Mouse (Mus musculus): ENCODE measurements around the gene Fam136a. TPM values are rescaled to one million over a fixed set of nuclear protein-coding genes. Genes with fewer than 3 reads are reported as not detected.
"Not testable (repeated sequence)": the region's sequence is repeated elsewhere in the genome, so short reads cannot be mapped to it uniquely, and the experiment has no call there.

Fam136a gene
- 43.3 and 73.3 TPM in 2 replicates for polyA plus RNA-seq (2012; ENCODE audit: insufficient read depth, insufficient read length, missing spikeins)

DNA sequence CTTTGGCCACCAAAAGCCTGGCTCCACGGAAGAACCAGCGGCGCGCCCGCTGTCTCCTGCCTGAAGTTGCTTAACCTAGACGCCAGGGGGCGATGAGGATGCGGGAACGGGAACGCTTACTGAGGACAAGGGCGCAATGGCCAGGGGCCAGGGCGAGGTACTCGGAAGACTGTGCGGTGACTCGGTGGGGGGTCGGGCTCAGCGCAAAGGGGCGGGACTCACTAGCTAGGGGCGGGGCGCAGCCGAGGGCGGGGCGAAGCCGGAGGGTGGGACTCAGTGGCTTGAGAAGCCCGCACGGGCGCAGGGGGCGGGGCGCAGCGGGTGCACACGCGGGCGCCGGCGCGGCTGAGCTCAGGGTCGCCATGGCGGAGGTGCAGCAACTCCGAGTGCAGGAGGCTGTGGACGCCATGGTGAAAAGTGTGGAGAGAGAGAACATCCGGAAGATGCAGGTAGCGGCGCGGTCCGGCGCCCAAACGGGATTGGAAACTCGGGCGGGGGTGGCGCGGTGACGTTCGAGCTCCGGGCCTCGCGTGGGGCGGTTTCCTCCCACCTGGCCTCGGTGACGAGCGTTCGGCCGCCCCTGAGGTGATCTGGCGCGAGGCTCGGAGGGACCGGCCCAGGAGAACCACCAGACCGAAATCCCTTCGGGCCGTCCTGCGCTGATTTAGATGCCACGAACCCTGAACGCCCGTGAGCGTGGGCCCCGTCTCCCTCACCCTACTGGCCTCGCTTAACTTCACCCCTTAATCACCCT lies at the start of gene Fam136a:
TSS of gene Fam136a (plus strand) at position 276 of the 754 bp plus-strand sequence.
- Histone ChIP-seq H3K4me1 (ENCODE audit: control insufficient read depth, insufficient read depth, insufficient read length, low read length) (no peaks in the 10 kb centered on the region), H3K4me3 (ENCODE audit: insufficient read depth, low read depth, low read length) (peak within 1 kb of the TSS; percentile 76), H3K27ac (replicated peaks; ENCODE audit: low read depth, low read length) (peak within 1 kb of the TSS; percentile 25)

DNA sequence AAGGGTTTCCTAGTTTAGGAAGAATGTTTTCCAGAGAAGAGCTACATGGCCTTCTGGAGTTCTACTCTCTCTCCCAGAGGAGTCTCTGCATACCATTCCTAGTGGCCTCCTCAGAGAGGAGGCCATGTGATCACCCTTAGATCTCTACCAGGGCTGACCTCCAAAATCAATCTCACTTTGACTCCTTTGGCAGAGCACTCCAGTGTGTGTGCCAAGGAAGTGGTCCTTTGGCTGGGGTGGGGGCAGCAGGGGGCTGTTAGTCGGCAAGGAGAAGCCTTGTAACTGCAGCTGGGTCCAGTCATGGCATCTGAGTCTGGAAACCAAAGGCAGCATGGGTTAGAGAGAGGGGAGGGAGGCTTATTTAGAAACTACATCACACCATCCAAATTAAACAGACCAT lies 48.4 kb upstream of the Fam136a start:
- H3K27ac ChIP-seq (replicated peaks; ENCODE audit: low read depth, low read length): no peak overlapping the region
- H3K4me1 ChIP-seq (ENCODE audit: control insufficient read depth, insufficient read depth, insufficient read length, low read length): peaks cover 4% of the 10 kb centered on the region; the same call in 1 of the 2 replicates
- no peak overlapping the region for H3K4me3 ChIP-seq (ENCODE audit: insufficient read depth, low read depth, low read length)

DNA sequence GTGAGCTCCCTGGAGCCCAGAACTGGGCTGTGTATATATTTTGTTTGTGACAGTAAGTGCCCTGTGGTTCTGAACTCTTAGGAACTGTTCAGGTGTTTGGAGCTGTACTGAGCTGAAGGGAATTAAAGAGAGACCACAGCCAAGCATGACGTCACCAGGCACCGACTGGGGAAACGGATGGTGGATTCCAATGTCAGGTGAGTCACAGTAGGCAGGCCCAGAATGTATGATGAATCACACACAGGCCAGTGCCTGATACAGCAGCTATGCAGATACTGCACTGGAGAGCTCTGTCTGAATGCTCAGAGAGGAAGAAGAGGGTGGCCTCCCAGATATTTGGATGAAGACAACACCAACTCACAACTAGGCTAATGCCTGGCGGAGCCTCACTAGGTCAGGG lies 46.6 kb upstream of the Fam136a start:
- H3K27ac ChIP-seq (replicated peaks; ENCODE audit: low read depth, low read length): no peak overlapping the region

DNA sequence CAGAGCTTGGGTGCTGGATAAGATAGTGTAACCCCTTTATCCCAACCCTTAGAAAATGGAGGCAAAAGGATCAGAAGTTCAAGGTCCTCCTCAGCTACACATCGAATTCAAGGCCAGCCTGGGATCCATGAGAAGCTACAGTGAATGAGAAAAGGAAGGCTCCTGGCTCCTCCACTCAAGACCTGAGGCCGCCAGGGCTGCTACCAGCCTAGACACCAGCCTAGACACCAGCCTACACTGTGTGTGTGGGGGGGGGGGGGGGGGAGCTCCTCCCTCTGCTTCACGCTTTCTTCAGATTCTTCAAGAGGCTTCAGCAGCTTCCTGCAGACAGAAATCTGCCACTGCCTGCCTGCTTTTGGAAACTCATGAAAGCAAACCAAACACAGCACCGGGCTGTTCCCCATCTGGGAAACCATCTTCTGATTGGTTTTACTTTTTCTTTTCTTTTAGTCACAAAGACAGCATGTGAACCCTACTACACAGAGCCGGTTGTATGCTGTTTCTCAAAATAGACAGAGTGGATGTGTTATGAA lies 43.3 kb upstream of the Fam136a start:
- H3K4me3 ChIP-seq (ENCODE audit: insufficient read depth, low read depth, low read length): no peak overlapping the region
- no peak overlapping the region for H3K27ac ChIP-seq (replicated peaks; ENCODE audit: low read depth, low read length)
- H3K4me1 ChIP-seq (ENCODE audit: control insufficient read depth, insufficient read depth, insufficient read length, low read length): no peaks in the 10 kb centered on the region

More for the DNA sequence above, 46.6 kb upstream of the Fam136a start:
- peaks cover 2% of the 10 kb centered on the region; the same call in 1 of the 2 replicates for H3K4me1 ChIP-seq (ENCODE audit: control insufficient read depth, insufficient read depth, insufficient read length, low read length)
- no peak overlapping the region for H3K4me3 ChIP-seq (ENCODE audit: insufficient read depth, low read depth, low read length)

DNA sequence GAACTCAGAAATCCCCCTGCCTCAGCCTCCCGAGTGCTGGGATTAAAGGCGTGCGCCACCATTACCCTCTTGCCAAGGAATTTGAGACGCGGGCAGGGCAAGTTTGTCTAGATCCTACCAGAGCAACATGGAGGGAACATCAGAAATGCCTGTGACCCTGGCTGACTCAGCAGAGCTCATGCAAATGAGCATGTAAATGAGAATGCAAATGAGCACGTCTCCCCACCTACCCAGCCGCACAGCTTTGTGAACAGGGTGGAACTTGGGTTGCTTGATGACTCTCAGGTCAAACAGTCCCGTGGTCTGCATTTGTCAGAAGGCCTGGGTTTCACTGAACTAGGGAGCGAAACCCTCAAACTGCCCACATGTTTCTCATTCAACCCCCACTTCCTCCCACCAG lies 42.5 kb upstream of the Fam136a start:
- no peaks in the 10 kb centered on the region for H3K4me1 ChIP-seq (ENCODE audit: control insufficient read depth, insufficient read depth, insufficient read length, low read length)
- H3K27ac ChIP-seq (replicated peaks; ENCODE audit: low read depth, low read length): no peak overlapping the region
- no peak overlapping the region for H3K4me3 ChIP-seq (ENCODE audit: insufficient read depth, low read depth, low read length)

DNA sequence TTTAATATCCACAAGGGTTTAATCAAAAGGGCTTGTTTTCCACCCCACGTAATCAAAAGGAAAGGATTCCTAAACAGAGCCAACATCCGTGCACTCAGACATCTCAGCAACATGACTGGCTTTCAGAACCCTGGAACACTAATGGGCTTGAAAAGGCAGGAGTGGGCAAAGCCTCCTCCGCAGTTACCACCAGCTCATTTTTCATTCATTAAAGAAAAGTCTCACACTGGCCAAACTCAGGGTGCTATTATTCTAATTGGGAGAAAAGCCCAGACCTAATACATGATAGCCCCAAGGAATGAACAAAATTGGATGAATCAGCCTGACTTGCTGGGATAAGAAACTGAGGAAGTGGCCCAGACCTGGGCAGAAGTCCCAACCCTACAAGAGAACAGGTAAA lies 41.0 kb upstream of the Fam136a start:
- H3K27ac ChIP-seq (replicated peaks; ENCODE audit: low read depth, low read length): no peak overlapping the region
- no peaks in the 10 kb centered on the region for H3K4me1 ChIP-seq (ENCODE audit: control insufficient read depth, insufficient read depth, insufficient read length, low read length)
- H3K4me3 ChIP-seq (ENCODE audit: insufficient read depth, low read depth, low read length): no peak overlapping the region

DNA sequence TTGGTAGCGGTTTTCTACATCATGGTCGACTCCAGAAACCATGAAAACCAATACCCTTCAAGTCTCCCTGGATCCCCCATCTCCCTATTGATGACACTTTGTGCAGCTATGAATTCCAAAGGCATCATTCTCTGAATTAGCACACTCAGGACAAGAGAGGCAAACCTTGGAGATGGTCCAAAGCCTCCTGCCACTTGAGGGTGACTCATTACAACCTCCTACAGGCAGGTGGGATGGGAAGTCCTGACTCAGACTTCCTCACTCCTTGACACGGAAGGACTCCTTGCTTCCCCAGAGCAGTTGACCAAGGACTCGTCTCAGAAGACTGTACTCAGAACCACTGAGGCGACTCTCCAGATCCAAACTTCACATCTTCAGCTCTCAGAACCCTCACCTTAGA lies 39.8 kb upstream of the Fam136a start:
- H3K27ac ChIP-seq (replicated peaks; ENCODE audit: low read depth, low read length): no peak overlapping the region
- H3K4me3 ChIP-seq (ENCODE audit: insufficient read depth, low read depth, low read length): no peak overlapping the region
- H3K4me1 ChIP-seq (ENCODE audit: control insufficient read depth, insufficient read depth, insufficient read length, low read length): no peaks in the 10 kb centered on the region

DNA sequence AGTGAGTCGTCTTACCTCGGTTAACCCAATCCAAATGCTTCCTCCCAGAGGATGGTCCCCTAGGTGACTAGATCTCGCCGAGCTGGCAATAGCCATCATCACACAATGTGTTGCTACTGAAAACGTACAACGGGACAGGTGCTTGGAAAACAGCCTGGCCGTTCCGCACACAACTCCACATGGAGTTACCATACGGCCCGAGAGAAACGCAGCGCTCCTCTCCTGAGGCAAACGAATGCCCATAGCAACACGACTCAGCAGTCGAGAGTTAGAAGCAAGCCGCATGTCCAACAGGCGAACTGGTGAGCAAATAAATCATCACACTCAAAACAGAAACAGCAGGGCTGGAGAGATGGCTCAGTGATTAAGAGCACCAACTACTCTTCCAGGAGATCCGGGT lies 38.6 kb upstream of the Fam136a start:
- H3K4me1 ChIP-seq (ENCODE audit: control insufficient read depth, insufficient read depth, insufficient read length, low read length): no peaks in the 10 kb centered on the region
- no peak overlapping the region for H3K27ac ChIP-seq (replicated peaks; ENCODE audit: low read depth, low read length)

DNA sequence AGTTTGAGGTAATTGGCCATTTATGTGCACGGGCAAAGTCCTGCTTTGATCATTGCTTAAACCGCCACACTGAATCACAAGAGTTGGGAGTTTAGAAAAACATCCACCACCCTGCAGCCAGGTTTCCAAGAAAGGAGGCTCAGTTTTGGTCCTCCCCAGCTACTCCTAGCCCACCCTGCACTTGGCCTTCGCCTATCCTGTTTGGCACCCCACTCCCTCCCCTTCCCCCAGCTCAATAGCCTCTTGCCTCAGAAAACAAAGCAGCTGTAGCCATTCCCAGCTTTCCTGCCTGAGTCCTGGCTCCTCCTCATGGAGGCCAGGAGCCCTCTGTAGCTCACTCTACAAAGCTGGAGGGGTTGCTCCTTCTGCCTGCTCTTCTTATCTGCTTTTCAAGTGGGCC lies 37.1 kb upstream of the Fam136a start:
- H3K4me1 ChIP-seq (ENCODE audit: control insufficient read depth, insufficient read depth, insufficient read length, low read length): no peaks in the 10 kb centered on the region
- no peak overlapping the region for H3K4me3 ChIP-seq (ENCODE audit: insufficient read depth, low read depth, low read length)

More for the DNA sequence above, 38.6 kb upstream of the Fam136a start:
- no peak overlapping the region for H3K4me3 ChIP-seq (ENCODE audit: insufficient read depth, low read depth, low read length)

DNA sequence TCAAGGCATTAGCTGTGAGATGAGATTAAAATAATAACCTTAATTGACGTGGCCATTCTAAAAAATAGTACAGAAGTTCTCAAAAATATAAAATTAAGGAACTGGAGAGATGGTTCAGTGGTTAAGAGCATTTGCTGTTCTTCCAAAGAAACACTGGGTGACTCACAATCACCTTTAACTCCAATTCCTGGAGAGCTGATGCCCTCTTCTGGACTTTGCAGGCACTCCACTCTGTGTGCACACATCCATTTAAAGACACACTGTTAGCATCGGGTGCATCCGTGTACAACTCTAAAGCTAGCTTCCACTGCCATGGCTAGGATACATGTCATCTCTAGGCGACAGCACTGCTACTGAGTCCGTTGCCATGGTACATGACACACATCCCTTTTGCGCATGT lies 35.5 kb upstream of the Fam136a start:
- no peak overlapping the region for H3K4me3 ChIP-seq (ENCODE audit: insufficient read depth, low read depth, low read length)
- no peaks in the 10 kb centered on the region for H3K4me1 ChIP-seq (ENCODE audit: control insufficient read depth, insufficient read depth, insufficient read length, low read length)
- H3K27ac ChIP-seq (replicated peaks; ENCODE audit: low read depth, low read length): no peak overlapping the region

More for the DNA sequence above, 37.1 kb upstream of the Fam136a start:
- no peak overlapping the region for H3K27ac ChIP-seq (replicated peaks; ENCODE audit: low read depth, low read length)

DNA sequence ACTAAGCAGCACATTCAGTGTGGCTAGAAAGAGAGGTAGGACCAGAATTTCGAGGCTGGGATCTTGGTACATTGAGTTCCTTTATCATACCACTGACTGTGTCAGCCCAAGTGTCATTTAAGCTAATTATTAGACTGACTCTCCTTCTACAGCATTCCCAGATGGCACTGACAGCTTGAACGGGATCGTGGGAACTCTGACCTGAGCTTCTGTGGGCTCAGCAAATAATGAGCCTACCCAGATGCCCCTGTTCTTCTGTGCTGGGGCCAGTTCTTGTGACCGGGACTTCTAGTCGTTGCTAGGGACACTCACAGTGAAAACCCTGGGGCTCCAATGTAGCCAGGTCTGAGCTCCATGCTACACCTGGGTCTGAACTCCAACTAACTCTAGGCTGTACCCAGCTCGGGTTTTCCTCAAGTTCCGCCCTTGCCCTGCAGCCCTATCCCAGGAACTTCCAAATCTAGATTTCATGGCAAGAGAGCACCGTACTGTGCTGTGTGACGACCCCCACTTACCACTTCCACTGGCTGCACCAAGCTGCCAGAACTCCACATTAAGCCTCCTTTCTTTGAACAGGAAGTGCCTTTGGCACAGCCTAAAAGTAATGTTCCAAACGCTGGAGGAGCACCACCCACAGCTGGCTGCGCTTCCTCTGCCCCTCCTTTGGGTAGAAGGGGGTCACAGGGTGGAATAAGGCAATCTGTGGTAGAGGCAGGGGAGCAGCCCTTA lies 30.2 kb upstream of the Fam136a start:
- H3K27ac ChIP-seq (replicated peaks; ENCODE audit: low read depth, low read length): no peak overlapping the region
- H3K4me3 ChIP-seq (ENCODE audit: insufficient read depth, low read depth, low read length): no peak overlapping the region
- H3K4me1 ChIP-seq (ENCODE audit: control insufficient read depth, insufficient read depth, insufficient read length, low read length): no peaks in the 10 kb centered on the region

DNA sequence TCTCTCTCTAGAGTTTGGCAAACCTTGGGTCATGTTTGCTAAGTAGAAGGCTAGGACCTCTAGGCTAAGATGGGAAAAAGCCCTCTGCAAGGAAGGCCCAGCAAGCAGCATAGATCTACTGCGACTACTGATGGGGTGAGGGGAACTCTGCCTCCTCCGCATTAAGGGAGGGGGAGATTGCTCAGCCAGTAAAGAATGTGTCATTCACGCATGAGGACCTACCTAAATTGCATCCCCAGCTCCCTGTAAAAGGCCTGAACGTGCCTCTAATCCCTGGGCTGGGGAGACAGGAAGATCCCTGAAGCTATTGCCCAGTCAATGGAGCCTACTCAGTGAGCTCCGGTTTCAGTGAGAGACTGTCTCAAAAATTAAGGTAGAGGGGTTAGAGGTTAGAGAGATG lies 29.6 kb upstream of the Fam136a start:
- Histone ChIP-seq H3K4me3 (ENCODE audit: insufficient read depth, low read depth, low read length) (no peak overlapping the region), H3K4me1 (ENCODE audit: control insufficient read depth, insufficient read depth, insufficient read length, low read length) (no peaks in the 10 kb centered on the region), H3K27ac (replicated peaks; ENCODE audit: low read depth, low read length) (no peak overlapping the region)

DNA sequence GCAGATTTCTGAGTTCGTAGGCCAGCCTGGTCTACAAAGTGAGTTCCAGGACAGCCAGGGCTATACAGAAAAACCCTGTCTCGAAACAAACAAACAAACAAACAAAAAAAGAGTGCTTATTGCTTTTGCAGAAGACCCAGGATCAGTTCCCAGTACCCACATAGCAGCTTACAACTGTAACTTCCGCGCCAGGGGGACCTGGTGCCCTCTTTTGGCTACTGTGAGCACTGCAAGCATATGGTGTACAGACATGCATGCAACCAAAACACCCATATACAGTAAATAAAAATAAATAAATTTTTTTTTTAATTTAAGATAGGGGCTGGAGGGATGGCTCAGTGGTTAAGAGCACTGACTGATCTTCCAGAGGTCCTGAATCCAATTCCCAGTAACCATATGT lies 29.1 kb upstream of the Fam136a start:
- H3K4me3 ChIP-seq (ENCODE audit: insufficient read depth, low read depth, low read length); H3K4me1 ChIP-seq (ENCODE audit: control insufficient read depth, insufficient read depth, insufficient read length, low read length); H3K27ac ChIP-seq (replicated peaks; ENCODE audit: low read depth, low read length): not testable (repeated sequence)

DNA sequence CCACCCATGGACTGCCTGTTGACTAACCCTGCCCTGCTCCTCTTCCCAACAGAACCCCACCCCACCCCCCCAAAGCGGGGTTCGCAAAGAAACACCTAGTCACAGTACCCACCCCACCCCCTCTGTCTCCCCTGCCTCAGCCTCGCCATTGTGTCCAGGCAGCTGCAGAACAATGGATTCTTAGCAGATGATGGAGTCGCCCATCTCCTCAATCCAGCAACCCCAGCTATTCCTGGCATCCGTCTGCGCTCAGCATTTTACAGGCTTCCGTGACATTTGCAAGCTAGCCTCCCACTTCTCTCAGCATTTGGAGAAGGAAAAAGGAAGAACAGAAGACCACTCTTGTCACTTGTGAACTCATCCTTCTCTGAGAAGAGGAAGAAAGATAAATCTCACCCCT lies 21.8 kb upstream of the Fam136a start:
- no peaks in the 10 kb centered on the region for H3K4me1 ChIP-seq (ENCODE audit: control insufficient read depth, insufficient read depth, insufficient read length, low read length)
- H3K27ac ChIP-seq (replicated peaks; ENCODE audit: low read depth, low read length): no peak overlapping the region
- no peak overlapping the region for H3K4me3 ChIP-seq (ENCODE audit: insufficient read depth, low read depth, low read length)

DNA sequence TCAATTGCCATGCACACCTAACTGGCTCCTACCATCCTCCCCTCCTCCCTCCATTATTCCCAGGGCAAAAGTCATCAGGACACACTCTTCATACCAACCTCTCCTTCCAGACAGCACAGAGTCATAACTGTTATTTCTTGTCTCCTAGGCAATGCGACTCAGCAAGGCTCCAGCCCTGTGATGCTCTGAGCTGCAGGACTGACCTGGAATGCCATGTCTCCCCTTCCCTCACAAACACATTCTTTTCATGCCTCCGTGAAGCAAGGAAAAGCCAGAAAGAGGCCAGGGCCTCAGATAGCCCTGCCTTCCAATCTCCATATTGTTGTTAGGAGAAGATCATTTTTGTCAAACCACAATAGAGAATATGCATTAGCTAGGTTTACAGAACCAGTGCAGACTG lies 19.4 kb upstream of the Fam136a start:
- Histone ChIP-seq H3K4me1 (ENCODE audit: control insufficient read depth, insufficient read depth, insufficient read length, low read length) (no peaks in the 10 kb centered on the region), H3K27ac (replicated peaks; ENCODE audit: low read depth, low read length) (no peak overlapping the region), H3K4me3 (ENCODE audit: insufficient read depth, low read depth, low read length) (no peak overlapping the region)

All from brown adipose tissue, adult 24 weeks (tissue).